Mouse (Mus musculus): Measurements from ENCODE around the gene Pnpla2.

DNA sequence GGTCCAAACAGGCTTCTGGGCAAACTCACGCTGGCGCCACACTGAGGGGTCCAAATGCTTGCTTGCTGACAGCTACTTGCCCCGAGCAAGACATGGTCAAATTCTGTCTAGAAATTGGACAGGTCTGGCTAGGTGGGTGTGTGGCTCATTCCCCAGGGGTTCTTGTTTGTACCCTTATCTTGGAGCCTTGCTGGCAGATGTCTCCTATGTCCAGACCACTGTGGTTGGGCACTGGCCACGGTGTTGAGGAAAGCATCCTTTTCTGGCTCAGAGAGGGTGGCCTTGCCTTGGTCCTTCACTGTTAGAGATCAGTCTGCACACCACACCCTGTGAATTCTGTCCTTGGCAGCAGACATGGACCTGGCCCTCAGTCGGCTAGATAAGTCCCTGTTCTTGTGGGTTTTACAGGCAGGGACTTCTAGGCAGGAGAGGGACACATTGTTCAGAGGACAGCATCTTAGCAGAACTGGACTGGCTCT, 23.3 kb downstream of the Pnpla2 start:
- TF ChIP-seq CTCF (IDR thresholded peaks at IDR 0.05; ENCODE audit: low read depth) (no peak), EP300 (optimal IDR thresholded peaks at IDR 0.05) (no peak)
